Mouse (Mus musculus): ENCODE results near the gene Psmc3ip.
A peak's percentile ranks its signal among the peaks of the same experiment; 100 is the strongest.

Gene Psmc3ip

GRCm38 (mm10) chr11:101086756-101087681, 8.2 kb downstream of the Psmc3ip start, which contains the start of gene Mlx:
Gene Mlx (plus strand): TSS chr11:101087277.
- peak; percentile 38; the same call in 1 of the 2 replicates for TF ChIP-seq GATA4 (IDR thresholded peaks at IDR 0.05; ENCODE audit: insufficient replicate concordance, low read length)

GRCm38 (mm10) chr11:101086323-101086674, 8.9 kb downstream of the Psmc3ip start:
- TF ChIP-seq GATA4 (IDR thresholded peaks at IDR 0.05; ENCODE audit: insufficient replicate concordance, low read length): no peak

GRCm38 (mm10) chr11:101085617-101086322, 9.5 kb downstream of the Psmc3ip start:
- TF ChIP-seq GATA4 (IDR thresholded peaks at IDR 0.05; ENCODE audit: insufficient replicate concordance, low read length): no peak

GRCm38 (mm10) chr11:101084811-101085210, 10.4 kb downstream of the Psmc3ip start:
- TF ChIP-seq GATA4 (IDR thresholded peaks at IDR 0.05; ENCODE audit: insufficient replicate concordance, low read length): no peak

- TF ChIP-seq GATA4 (IDR thresholded peaks at IDR 0.05; ENCODE audit: insufficient replicate concordance, low read length): no peak
Observed at GRCm38 (mm10) chr11:101084246-101084645, 11.0 kb downstream of the Psmc3ip start.

- TF ChIP-seq GATA4 (IDR thresholded peaks at IDR 0.05; ENCODE audit: insufficient replicate concordance, low read length): no peak
Observed at GRCm38 (mm10) chr11:101083083-101083697, 12.0 kb downstream of the Psmc3ip start.

- TF ChIP-seq GATA4 (IDR thresholded peaks at IDR 0.05; ENCODE audit: insufficient replicate concordance, low read length): no peak
Observed at GRCm38 (mm10) chr11:101082208-101083082, 12.8 kb downstream of the Psmc3ip start, which contains the start of gene Coasy. Gene Coasy (plus strand): TSS chr11:101082565.

GRCm38 (mm10) chr11:101081659-101082058, 13.6 kb downstream of the Psmc3ip start:
- TF ChIP-seq GATA4 (IDR thresholded peaks at IDR 0.05; ENCODE audit: insufficient replicate concordance, low read length): no peak

- TF ChIP-seq GATA4 (IDR thresholded peaks at IDR 0.05; ENCODE audit: insufficient replicate concordance, low read length): no peak
Observed at GRCm38 (mm10) chr11:101080421-101080820, 14.8 kb downstream of the Psmc3ip start.

GRCm38 (mm10) chr11:101079746-101080145, 15.5 kb downstream of the Psmc3ip start:
- no peak for TF ChIP-seq GATA4 (IDR thresholded peaks at IDR 0.05; ENCODE audit: insufficient replicate concordance, low read length)

- TF ChIP-seq GATA4 (IDR thresholded peaks at IDR 0.05; ENCODE audit: insufficient replicate concordance, low read length): no peak
Observed at GRCm38 (mm10) chr11:101078121-101078520, 17.1 kb downstream of the Psmc3ip start, which contains the start of gene Hsd17b1. Gene Hsd17b1 (plus strand): TSS chr11:101078411.

- no peak for TF ChIP-seq GATA4 (IDR thresholded peaks at IDR 0.05; ENCODE audit: insufficient replicate concordance, low read length)
Observed at GRCm38 (mm10) chr11:101071810-101072428, 23.3 kb downstream of the Psmc3ip start.

GRCm38 (mm10) chr11:101070987-101071386, 24.2 kb downstream of the Psmc3ip start:
- TF ChIP-seq GATA4 (IDR thresholded peaks at IDR 0.05; ENCODE audit: insufficient replicate concordance, low read length): no peak

GRCm38 (mm10) chr11:101070189-101070527, 25.1 kb downstream of the Psmc3ip start:
- no peak for TF ChIP-seq GATA4 (IDR thresholded peaks at IDR 0.05; ENCODE audit: insufficient replicate concordance, low read length)

Data from liver, adult (tissue).